Mouse (Mus musculus) MEL (cell line): ENCODE measurements around the gene Trim38. TPM values are rescaled to one million over a fixed set of nuclear protein-coding genes. Genes with fewer than 3 reads are reported as not detected.

Source experiments
- DNase-seq: peaks from one replicate; pipeline ENCODE4 v3.0.0; 2011; ENCODE audit warnings: low read depth, low spot score
- H3K27ac ChIP-seq: 2 replicates; pipeline ENCODE4 v1.5.1; 2012; ENCODE audit warnings: low read depth, mild to moderate bottlenecking, control low read depth, low read length, moderate library complexity; ENCODE audit not compliant: control insufficient read depth
- H3K27me3 ChIP-seq, 2 experiments: fragments of 150-350 bp in 1 of 2; sonication (generic) in 1 of 2; 2 replicates each; pipeline ENCODE4 v1.6.1; 2012; ENCODE audit warnings: low read length in 2 of 2, mild to moderate bottlenecking in 2 of 2, improper control_type of control experiment in 1 of 2, moderate library complexity in 1 of 2; ENCODE audit not compliant: insufficient read depth in 2 of 2, control insufficient read depth in 1 of 2
- H3K36me3 ChIP-seq, 2 experiments: 2 replicates each; pipeline ENCODE4 v1.6.1; 2012 to 2014; ENCODE audit warnings: low read length in 2 of 2, improper control_type of control experiment in 1 of 2, inconsistent platforms in 1 of 2, mild to moderate bottlenecking in 1 of 2; ENCODE audit not compliant: insufficient read depth in 2 of 2, control insufficient read depth in 1 of 2
- H3K4me1 ChIP-seq, 2 experiments: fragments of 150-350 bp in 1 of 2; sonication (generic) in 1 of 2; 2 replicates each; pipeline ENCODE4 v1.6.1; 2012; ENCODE audit warnings: low read length in 2 of 2, improper control_type of control experiment in 1 of 2, mild to moderate bottlenecking in 1 of 2; ENCODE audit not compliant: insufficient read depth in 2 of 2, control insufficient read depth in 1 of 2
- H3K4me3 ChIP-seq, 2 experiments: fragments of 150-350 bp in 1 of 2; sonication (generic) in 1 of 2; 2 replicates each; pipeline ENCODE4 v1.5.1; 2012; ENCODE audit warnings: low read depth in 2 of 2, low read length in 2 of 2, mild to moderate bottlenecking in 2 of 2, moderate library complexity in 2 of 2, control low read depth in 1 of 2, improper control_type of control experiment in 1 of 2; ENCODE audit not compliant: control insufficient read depth in 1 of 2, insufficient read depth in 1 of 2
- H3K79me2 ChIP-seq: 2 replicates; pipeline ENCODE4 v1.6.1; 2012; ENCODE audit warnings: mild to moderate bottlenecking, low read length, moderate library complexity; ENCODE audit not compliant: control insufficient read depth, poor library complexity, insufficient read depth
- H3K9ac ChIP-seq: 2 replicates; pipeline ENCODE4 v1.6.1; 2012; ENCODE audit warnings: low read depth, mild to moderate bottlenecking, control low read depth, low read length, moderate library complexity; ENCODE audit not compliant: control insufficient read depth, poor library complexity, severe bottlenecking
- H3K9me3 ChIP-seq: fragments of 150-350 bp; sonication (generic); replicated peaks from 2 replicates; pipeline ENCODE4 v1.6.1; 2012; ENCODE audit warnings: mild to moderate bottlenecking, low read length, improper control_type of control experiment, moderate library complexity; ENCODE audit not compliant: insufficient read depth
- BHLHE40 ChIP-seq: IDR thresholded peaks from 2 replicates; pipeline ENCODE4 v1.6.1; 2012; ENCODE audit warnings: low read depth, mild to moderate bottlenecking, inconsistent platforms, low read length, improper control_type of control experiment, borderline replicate concordance
- CHD1 ChIP-seq: IDR thresholded peaks from 2 replicates; pipeline ENCODE4 v1.6.1; 2012; ENCODE audit warnings: low read depth, mild to moderate bottlenecking, inconsistent platforms, low read length, improper control_type of control experiment
- CHD2 ChIP-seq: IDR thresholded peaks from 2 replicates; pipeline ENCODE4 v1.6.1; 2011; ENCODE audit warnings: low read length, improper control_type of control experiment
- CTCF ChIP-seq, 3 experiments: IDR thresholded peaks in 2 of 3; conservative IDR thresholded peaks in 1 of 3; 2 replicates each; pipeline ENCODE4 v1.5.1; 2011 to 2012; ENCODE audit warnings: low read length in 3 of 3, low read depth in 2 of 3, mild to moderate bottlenecking in 2 of 3, improper control_type of control experiment in 1 of 3, inconsistent platforms in 1 of 3, mixed read lengths in 1 of 3, moderate library complexity in 1 of 3; ENCODE audit not compliant: control insufficient read depth in 1 of 3, insufficient read depth in 1 of 3, poor library complexity in 1 of 3, severe bottlenecking in 1 of 3
- E2F4 ChIP-seq: IDR thresholded peaks from 2 replicates; pipeline ENCODE4 v1.6.1; 2011; ENCODE audit warnings: low read depth, low read length, improper control_type of control experiment, borderline replicate concordance
- ELF1 ChIP-seq: IDR thresholded peaks from 2 replicates; pipeline ENCODE4 v1.6.1; 2014; ENCODE audit warnings: low read depth, mild to moderate bottlenecking, inconsistent platforms, low read length, improper control_type of control experiment, moderate library complexity
- EP300 ChIP-seq, 2 experiments: IDR thresholded peaks; 2 replicates each; pipeline ENCODE4 v1.6.1; 2011; ENCODE audit warnings: improper control_type of control experiment in 2 of 2, low read length in 2 of 2, low read depth in 1 of 2, mild to moderate bottlenecking in 1 of 2
- ETS1 ChIP-seq: IDR thresholded peaks from 2 replicates; pipeline ENCODE4 v1.6.1; 2012; ENCODE audit warnings: low read depth, mild to moderate bottlenecking, inconsistent platforms, low read length, improper control_type of control experiment, moderate library complexity
- GABPA ChIP-seq: IDR thresholded peaks from 2 replicates; pipeline ENCODE4 v1.6.1; 2012; ENCODE audit warnings: low read depth, mild to moderate bottlenecking, inconsistent platforms, low read length, improper control_type of control experiment, moderate library complexity
- GATA1 ChIP-seq: IDR thresholded peaks from 2 replicates; pipeline ENCODE4 v1.6.1; 2011; ENCODE audit warnings: low read depth, low read length, improper control_type of control experiment
- JUND ChIP-seq: IDR thresholded peaks from 2 replicates; pipeline ENCODE4 v1.6.1; 2011; ENCODE audit warnings: low read depth, mild to moderate bottlenecking, improper control_type of control experiment, low read length
- KAT2A ChIP-seq: conservative IDR thresholded peaks from 2 replicates; pipeline ENCODE4 v1.6.1; 2012; ENCODE audit warnings: low read depth, low read length, improper control_type of control experiment, inconsistent platforms
- MAFK ChIP-seq: IDR thresholded peaks from 2 replicates; pipeline ENCODE4 v1.6.1; 2011; ENCODE audit warnings: low read depth, mild to moderate bottlenecking, low read length, improper control_type of control experiment, borderline replicate concordance
- MAX ChIP-seq: IDR thresholded peaks from 2 replicates; pipeline ENCODE4 v1.6.1; 2011; ENCODE audit warnings: low read length, improper control_type of control experiment
- MAZ ChIP-seq: IDR thresholded peaks from 2 replicates; pipeline ENCODE4 v1.6.1; 2012; ENCODE audit warnings: low read depth, mild to moderate bottlenecking, inconsistent platforms, low read length, improper control_type of control experiment
- MYB ChIP-seq: IDR thresholded peaks from 2 replicates; pipeline ENCODE4 v1.6.1; 2011; ENCODE audit warnings: mild to moderate bottlenecking, low read depth, low read length, improper control_type of control experiment
- NELFE ChIP-seq: IDR thresholded peaks from 2 replicates; pipeline ENCODE4 v1.6.1; 2011; ENCODE audit warnings: low read depth, low read length, improper control_type of control experiment
- NRF1 ChIP-seq: IDR thresholded peaks from 2 replicates; pipeline ENCODE4 v1.6.1; 2014; ENCODE audit warnings: low read depth, mild to moderate bottlenecking, inconsistent platforms, low read length, improper control_type of control experiment, moderate library complexity; ENCODE audit not compliant: poor library complexity, insufficient read depth, severe bottlenecking
- POLR2A ChIP-seq, 2 experiments: IDR thresholded peaks; 2 replicates each; pipeline ENCODE4 v1.6.1; 2011 to 2012; ENCODE audit warnings: low read length in 2 of 2, mild to moderate bottlenecking in 2 of 2, control low read depth in 1 of 2, improper control_type of control experiment in 1 of 2, low read depth in 1 of 2, moderate library complexity in 1 of 2; ENCODE audit not compliant: control insufficient read depth in 1 of 2, insufficient read depth in 1 of 2, poor library complexity in 1 of 2
- POLR2AphosphoS2 ChIP-seq: IDR thresholded peaks from 2 replicates; pipeline ENCODE4 v1.6.1; 2011; ENCODE audit warnings: low read length, improper control_type of control experiment
- POLR2AphosphoS5 ChIP-seq: IDR thresholded peaks from 2 replicates; pipeline ENCODE4 v1.6.1; 2012; ENCODE audit warnings: low read depth, borderline replicate concordance, mild to moderate bottlenecking, inconsistent platforms, low read length, moderate library complexity, mixed read lengths
- RAD21 ChIP-seq: IDR thresholded peaks from 2 replicates; pipeline ENCODE4 v1.6.1; 2011; ENCODE audit warnings: mild to moderate bottlenecking, low read depth, low read length, improper control_type of control experiment
- RCOR1 ChIP-seq: IDR thresholded peaks from 2 replicates; pipeline ENCODE4 v1.6.1; 2012; ENCODE audit warnings: low read depth, mild to moderate bottlenecking, inconsistent platforms, low read length, improper control_type of control experiment
- TAL1 ChIP-seq: IDR thresholded peaks from 2 replicates; pipeline ENCODE4 v1.6.1; 2012; ENCODE audit warnings: mild to moderate bottlenecking, inconsistent platforms, low read length, moderate library complexity, mixed read lengths
- TBP ChIP-seq: IDR thresholded peaks from 2 replicates; pipeline ENCODE4 v1.8.0; 2011; ENCODE audit warnings: low read depth, low read length, improper control_type of control experiment
- UBTF ChIP-seq: IDR thresholded peaks from 2 replicates; pipeline ENCODE4 v1.6.1; 2012; ENCODE audit warnings: low read depth, mild to moderate bottlenecking, inconsistent platforms, low read length, improper control_type of control experiment, moderate library complexity, borderline replicate concordance; ENCODE audit not compliant: insufficient read depth
- USF1 ChIP-seq: IDR thresholded peaks from 2 replicates; pipeline ENCODE4 v1.6.1; 2014; ENCODE audit warnings: low read depth, mild to moderate bottlenecking, inconsistent platforms, low read length, improper control_type of control experiment, moderate library complexity
- USF2 ChIP-seq, 2 experiments: IDR thresholded peaks; 2 replicates each; pipeline ENCODE4 v1.6.1; 2011 to 2012; ENCODE audit warnings: improper control_type of control experiment in 2 of 2, low read length in 2 of 2, borderline replicate concordance in 1 of 2, inconsistent platforms in 1 of 2, low read depth in 1 of 2, mild to moderate bottlenecking in 1 of 2; ENCODE audit not compliant: insufficient read depth in 1 of 2
- ZC3H11A ChIP-seq: IDR thresholded peaks from 2 replicates; pipeline ENCODE4 v1.6.1; 2012; ENCODE audit warnings: low read depth, mild to moderate bottlenecking, inconsistent platforms, low read length, improper control_type of control experiment
- ZKSCAN1 ChIP-seq: IDR thresholded peaks from 2 replicates; pipeline ENCODE4 v1.6.1; 2012; ENCODE audit warnings: low read depth, mild to moderate bottlenecking, inconsistent platforms, low read length, improper control_type of control experiment, moderate library complexity
- ZNF384 ChIP-seq: IDR thresholded peaks from 2 replicates; pipeline ENCODE4 v1.6.1; 2012; ENCODE audit warnings: low read depth, mild to moderate bottlenecking, inconsistent platforms, low read length, improper control_type of control experiment
- polyA plus RNA-seq, 2 experiments: library from polyadenylated mRNA; stranded (reverse) in 1 of 2; unstranded in 1 of 2; fragments of >175 nt in 1 of 2; fragments of >200 nt in 1 of 2; gene quantifications; 2 replicates each; pipeline versions ENCODE4 v1.2.1 to v1.2.4; 2012; ENCODE audit warnings: low replicate concordance in 2 of 2, low read depth in 1 of 2; ENCODE audit not compliant: insufficient read length in 2 of 2, insufficient read depth in 1 of 2, missing spikeins in 1 of 2
- total RNA-seq: library from RNA; depleted of rRNA; stranded (reverse); fragments of 300-350 nt; gene quantifications from 2 replicates; pipeline ENCODE4 v1.2.3, GENCODE M21; 2012

The Trim38 gene
- total and polyA plus RNA-seq, 3 experiments, result not detected

GRCm38 (mm10) chr13:23743963-23744362 is 25.8 kb upstream of the Trim38 start:
- H3K4me1 ChIP-seq, result peaks cover 0 to 12% of the 10 kb centered on the region in 2 experiments; a peak in 1 of 4 replicates

GRCm38 (mm10) chr13:23744421-23745380 is 25.0 kb upstream of the Trim38 start:
- peak; percentile 81 for DNase-seq
- TF ChIP-seq MAX, result no peak
- peak; percentile 92; the same call in 1 of the 2 replicates for TF ChIP-seq UBTF
- no peak for TF ChIP-seq ETS1
- no peak for TF ChIP-seq MYB
- no peak for TF ChIP-seq NRF1
- TF ChIP-seq TBP, result peak; percentile 72; the same call in 1 of the 2 replicates
- no peak for TF ChIP-seq ZNF384
- no peak for TF ChIP-seq NELFE
- TF ChIP-seq ZC3H11A, result no peak
- TF ChIP-seq MAZ, result no peak
- peak; percentile 97; the same call in 1 of the 2 replicates for TF ChIP-seq POLR2AphosphoS5
- no peak for TF ChIP-seq E2F4
- TF ChIP-seq ELF1, result no peak
- no peak for TF ChIP-seq GATA1
- no peak for TF ChIP-seq JUND
- TF ChIP-seq CHD2, result no peak
- TF ChIP-seq GABPA, result no peak
- peak; percentile 97 to 99 for TF ChIP-seq POLR2A (IDR thresholded peaks at IDR 0.05; ENCODE audit: control insufficient read depth in 1 of 2, insufficient read depth in 1 of 2, low read depth in 1 of 2, low read length in 2 of 2, poor library complexity in 1 of 2)
- TF ChIP-seq CTCF (IDR thresholded peaks at IDR 0.05 in 2 of 3, conservative IDR thresholded peaks at IDR 0.05 in 1 of 3; ENCODE audit: control insufficient read depth in 1 of 3, insufficient read depth in 1 of 3, low read depth in 2 of 3, low read length in 3 of 3, poor library complexity in 1 of 3, severe bottlenecking in 1 of 3), result no peak
- no peak for TF ChIP-seq BHLHE40
- no peak for TF ChIP-seq USF1
- no peak for TF ChIP-seq RAD21
- TF ChIP-seq POLR2AphosphoS2, result no peak
- TF ChIP-seq EP300 (IDR thresholded peaks at IDR 0.05; ENCODE audit: low read depth in 1 of 2, low read length in 2 of 2), result no peak
- no peak for TF ChIP-seq ZKSCAN1
- H3K4me1 ChIP-seq, result peaks cover 0 to 13% of the 10 kb centered on the region in 2 experiments; a peak in 2 of 4 replicates
- H3K9ac ChIP-seq, result peak overlapping the region; percentile 84
- H3K27ac ChIP-seq, result peak overlapping the region; percentile 95
- H3K4me3 ChIP-seq, result peak overlapping the region; percentile 0 to 53
- H3K27me3 ChIP-seq, result no peaks in the 10 kb centered on the region
- H3K9me3 ChIP-seq, result no peaks in the 10 kb centered on the region
- peaks cover 1% of the 10 kb centered on the region; the same call in 1 of the 2 replicates for H3K79me2 ChIP-seq
- peaks cover 0 to 38% of the 10 kb centered on the region in 2 experiments; a peak in 2 of 4 replicates for H3K36me3 ChIP-seq

More at GRCm38 (mm10) chr13:23743963-23744362, 25.8 kb upstream of the Trim38 start:
- no peaks in the 10 kb centered on the region for H3K9me3 ChIP-seq
- peaks cover 1% of the 10 kb centered on the region; the same call in 1 of the 2 replicates for H3K79me2 ChIP-seq
- peak overlapping the region; percentile 0 to 42; a peak in 2 of 4 replicates for H3K4me3 ChIP-seq
- peak overlapping the region; percentile 84 for H3K9ac ChIP-seq
- no peaks in the 10 kb centered on the region for H3K27me3 ChIP-seq
- peaks cover 0 to 30% of the 10 kb centered on the region in 2 experiments; a peak in 2 of 4 replicates for H3K36me3 ChIP-seq
- peak; percentile 74 for DNase-seq
- peak overlapping the region; percentile 95 for H3K27ac ChIP-seq
- TF ChIP-seq MAFK, result no peak
- TF ChIP-seq NELFE, result no peak
- no peak for TF ChIP-seq EP300 (IDR thresholded peaks at IDR 0.05; ENCODE audit: low read depth in 1 of 2, low read length in 2 of 2)
- TF ChIP-seq JUND, result no peak
- no peak for TF ChIP-seq USF1
- TF ChIP-seq CHD1, result no peak
- TF ChIP-seq ZKSCAN1, result no peak
- no peak for TF ChIP-seq RCOR1
- TF ChIP-seq KAT2A, result no peak
- TF ChIP-seq USF2 (IDR thresholded peaks at IDR 0.05; ENCODE audit: borderline replicate concordance in 1 of 2, insufficient read depth in 1 of 2, low read depth in 1 of 2, low read length in 2 of 2), result no peak
- no peak for TF ChIP-seq TAL1
- TF ChIP-seq ZNF384, result no peak
- no peak for TF ChIP-seq CHD2
